Mouse (Mus musculus): ENCODE measurements around the gene Klc3. TPM values are rescaled to one million over a fixed set of nuclear protein-coding genes. Genes with fewer than 3 reads are reported as not detected.

The Klc3 gene
- 2.3 and 3.9 TPM in 2 replicates for polyA plus RNA-seq (2012; rRNA removed)

DNA sequence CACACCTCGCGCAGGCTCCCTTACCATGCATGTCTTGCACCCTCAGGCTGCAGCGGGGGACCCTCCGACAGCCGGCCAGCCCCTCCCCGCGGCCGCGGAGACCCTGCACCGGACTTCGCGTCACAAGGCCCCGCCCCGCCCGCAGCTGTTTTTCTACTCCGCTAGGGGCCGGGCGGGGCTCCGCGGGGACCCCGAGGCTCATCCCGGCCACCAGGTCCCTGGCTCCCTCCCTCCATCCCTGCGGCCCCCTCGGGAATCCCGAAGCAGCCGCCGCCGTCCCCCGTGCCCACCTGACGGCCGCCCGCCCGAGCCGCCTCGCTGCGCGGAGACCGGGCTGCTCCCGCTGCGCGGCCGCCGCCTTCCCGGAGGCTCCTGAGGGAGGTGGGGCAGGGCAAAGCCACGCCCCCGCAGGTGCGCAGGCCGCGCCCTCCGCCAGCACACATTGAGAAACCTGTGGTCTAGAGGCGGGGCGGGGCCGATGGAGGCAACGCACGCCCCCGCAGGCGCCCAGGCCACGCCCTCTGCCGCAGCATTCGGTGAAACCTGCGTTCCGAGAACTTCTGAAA lies at the start of gene Klc3:
Klc3 (minus strand) TSS at position 374 of the 566 bp plus-strand sequence.
- Histone ChIP-seq H3K36me3 (ENCODE audit: control insufficient read depth, insufficient read depth, low read length) (no peaks in the 10 kb centered on the region), H3K27ac (ENCODE audit: insufficient read depth, low read length) (no peak within 1 kb of the TSS), H3K4me1 (ENCODE audit: control insufficient read depth, insufficient read depth, insufficient read length) (peaks cover 16% of the 10 kb centered on the region), H3K27me3 (ENCODE audit: control insufficient read depth, insufficient read depth, low read length) (peaks cover 8% of the 10 kb centered on the region), H3K4me3 (ENCODE audit: extremely low read depth, insufficient read depth, insufficient read length) (peak within 1 kb of the TSS; percentile 53; the same call in 1 of the 2 replicates)
- TF ChIP-seq POLR2A (IDR thresholded peaks at IDR 0.05; ENCODE audit: low read depth, low read length) (no peak), CTCF (IDR thresholded peaks at IDR 0.05; ENCODE audit: extremely low read depth, insufficient read depth, insufficient read length, insufficient replicate concordance) (no peak)
- peak; percentile 47 to 81 for DNase-seq (ENCODE audit: low read depth in 1 of 2, low spot score in 2 of 2)
- WGBS: 1% methylated on average over 62 of the region's 62 CpGs

DNA sequence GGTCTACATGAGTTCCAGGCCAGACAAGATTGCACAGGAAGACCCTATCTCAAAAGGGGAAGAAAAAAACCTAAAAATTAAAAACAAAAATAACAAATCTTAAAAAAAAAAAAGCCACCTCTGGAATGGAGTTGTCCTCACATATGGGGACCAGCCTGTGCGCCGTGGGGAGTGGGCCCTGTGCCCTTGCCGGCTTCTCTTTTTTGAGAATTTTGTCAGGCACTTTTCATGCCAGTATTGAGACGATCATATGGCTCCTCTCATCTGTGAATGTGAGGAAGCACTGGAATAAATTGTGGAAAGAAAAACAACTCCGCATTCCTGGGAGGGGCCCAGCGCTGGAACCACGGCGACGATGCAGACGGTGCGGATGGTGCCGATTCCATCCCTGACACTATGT lies 45.3 kb upstream of the Klc3 start:
- no peak for DNase-seq (ENCODE audit: low read depth in 1 of 2, low spot score in 2 of 2)
- no peak for TF ChIP-seq CTCF (IDR thresholded peaks at IDR 0.05; ENCODE audit: extremely low read depth, insufficient read depth, insufficient read length, insufficient replicate concordance)
- no peak for TF ChIP-seq POLR2A (IDR thresholded peaks at IDR 0.05; ENCODE audit: low read depth, low read length)
- Histone ChIP-seq H3K4me3 (ENCODE audit: extremely low read depth, insufficient read depth, insufficient read length) (no peak overlapping the region), H3K27ac (ENCODE audit: insufficient read depth, low read length) (no peak overlapping the region), H3K36me3 (ENCODE audit: control insufficient read depth, insufficient read depth, low read length) (peaks cover 22% of the 10 kb centered on the region), H3K27me3 (ENCODE audit: control insufficient read depth, insufficient read depth, low read length) (no peaks in the 10 kb centered on the region), H3K4me1 (ENCODE audit: control insufficient read depth, insufficient read depth, insufficient read length) (no peaks in the 10 kb centered on the region)
- 95% methylated on average over 12 of the region's 12 CpGs for WGBS

DNA sequence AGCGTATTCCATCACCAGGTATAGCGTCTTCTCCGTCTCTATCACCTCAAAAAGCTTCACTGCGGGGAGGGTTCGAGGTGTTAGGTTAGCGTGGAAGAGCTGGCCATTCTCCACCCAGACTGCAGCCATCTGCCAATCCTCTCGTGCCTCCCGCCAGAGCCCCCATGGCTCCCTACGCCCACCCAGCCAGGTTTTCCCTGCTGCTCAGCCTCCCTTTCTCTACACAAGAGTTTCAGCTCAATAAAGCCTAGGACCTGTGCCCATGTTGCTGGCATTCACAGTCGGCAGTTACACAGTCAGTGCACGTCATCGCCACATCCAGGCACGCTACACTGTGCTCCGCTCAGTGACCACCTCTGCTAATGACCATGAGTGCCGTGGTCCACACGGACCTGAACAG lies 43.8 kb upstream of the Klc3 start:
- H3K4me3 ChIP-seq (ENCODE audit: extremely low read depth, insufficient read depth, insufficient read length): no peak overlapping the region
- peaks cover 26% of the 10 kb centered on the region for H3K36me3 ChIP-seq (ENCODE audit: control insufficient read depth, insufficient read depth, low read length)
- no peak for DNase-seq (ENCODE audit: low read depth in 1 of 2, low spot score in 2 of 2)
- TF ChIP-seq POLR2A (IDR thresholded peaks at IDR 0.05; ENCODE audit: low read depth, low read length) (no peak), CTCF (IDR thresholded peaks at IDR 0.05; ENCODE audit: extremely low read depth, insufficient read depth, insufficient read length, insufficient replicate concordance) (no peak)
- WGBS: 94% methylated on average over 16 of the region's 16 CpGs
- no peaks in the 10 kb centered on the region for H3K4me1 ChIP-seq (ENCODE audit: control insufficient read depth, insufficient read depth, insufficient read length)
- H3K27ac ChIP-seq (ENCODE audit: insufficient read depth, low read length): no peak overlapping the region
- H3K27me3 ChIP-seq (ENCODE audit: control insufficient read depth, insufficient read depth, low read length): no peaks in the 10 kb centered on the region

DNA sequence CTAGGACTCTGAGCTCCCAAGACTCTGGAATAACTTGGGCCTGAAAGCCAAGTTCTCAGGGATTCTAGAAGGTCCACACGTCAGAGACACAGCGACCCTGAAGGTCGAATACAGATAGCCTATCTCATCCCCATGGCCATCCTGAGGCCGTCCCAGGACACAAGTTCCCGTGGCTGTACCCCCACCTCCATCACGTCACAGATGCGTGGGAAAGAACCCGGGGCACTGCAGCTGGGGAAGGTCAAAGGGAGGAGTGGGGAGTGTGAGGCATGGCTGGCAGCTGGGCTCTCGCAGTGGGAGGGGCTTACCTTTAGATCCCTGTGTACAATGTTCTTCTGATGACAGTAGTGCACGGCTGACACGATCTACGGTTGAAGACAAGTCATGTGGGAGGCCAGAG lies 40.9 kb upstream of the Klc3 start:
- H3K4me1 ChIP-seq (ENCODE audit: control insufficient read depth, insufficient read depth, insufficient read length): no peaks in the 10 kb centered on the region
- no peak overlapping the region for H3K27ac ChIP-seq (ENCODE audit: insufficient read depth, low read length)
- H3K4me3 ChIP-seq (ENCODE audit: extremely low read depth, insufficient read depth, insufficient read length): no peak overlapping the region
- H3K27me3 ChIP-seq (ENCODE audit: control insufficient read depth, insufficient read depth, low read length): no peaks in the 10 kb centered on the region
- DNase-seq (ENCODE audit: low read depth in 1 of 2, low spot score in 2 of 2): no peak
- WGBS: 83% methylated on average over 12 of the region's 12 CpGs
- TF ChIP-seq CTCF (IDR thresholded peaks at IDR 0.05; ENCODE audit: extremely low read depth, insufficient read depth, insufficient read length, insufficient replicate concordance) (no peak), POLR2A (IDR thresholded peaks at IDR 0.05; ENCODE audit: low read depth, low read length) (no peak)
- H3K36me3 ChIP-seq (ENCODE audit: control insufficient read depth, insufficient read depth, low read length): peaks cover 36% of the 10 kb centered on the region

DNA sequence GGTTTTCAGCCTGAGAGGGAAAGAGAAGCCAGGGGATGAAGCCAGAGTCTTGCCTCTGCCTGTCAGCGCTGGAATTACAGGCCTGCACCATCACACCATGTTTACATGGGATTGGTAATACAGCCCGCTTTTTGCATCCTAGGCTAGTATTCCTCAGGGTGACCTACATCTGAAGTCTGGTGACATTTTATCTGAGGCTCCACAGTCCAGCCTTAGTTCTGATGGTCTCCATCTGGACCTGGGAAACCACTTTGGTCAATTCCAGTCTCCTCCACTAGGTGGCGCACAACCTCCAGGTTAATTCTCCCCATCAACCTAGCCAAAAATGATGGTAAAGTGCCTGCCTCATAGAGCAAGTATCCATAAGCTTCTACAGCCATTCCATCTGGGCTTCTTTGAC lies 39.4 kb upstream of the Klc3 start:
- no peak overlapping the region for H3K27ac ChIP-seq (ENCODE audit: insufficient read depth, low read length)
- peak in 1 of 2 experiments; percentile 69 for DNase-seq (ENCODE audit: low read depth in 1 of 2, low spot score in 2 of 2)
- 41% methylated on average over 3 of the region's 3 CpGs for WGBS
- peaks cover 30% of the 10 kb centered on the region for H3K36me3 ChIP-seq (ENCODE audit: control insufficient read depth, insufficient read depth, low read length)
- no peaks in the 10 kb centered on the region for H3K27me3 ChIP-seq (ENCODE audit: control insufficient read depth, insufficient read depth, low read length)
- no peak overlapping the region for H3K4me3 ChIP-seq (ENCODE audit: extremely low read depth, insufficient read depth, insufficient read length)
- H3K4me1 ChIP-seq (ENCODE audit: control insufficient read depth, insufficient read depth, insufficient read length): no peaks in the 10 kb centered on the region
- TF ChIP-seq POLR2A (IDR thresholded peaks at IDR 0.05; ENCODE audit: low read depth, low read length): no peak
- TF ChIP-seq CTCF (IDR thresholded peaks at IDR 0.05; ENCODE audit: extremely low read depth, insufficient read depth, insufficient read length, insufficient replicate concordance): peak; percentile 69; the same call in 1 of the 2 replicates

DNA sequence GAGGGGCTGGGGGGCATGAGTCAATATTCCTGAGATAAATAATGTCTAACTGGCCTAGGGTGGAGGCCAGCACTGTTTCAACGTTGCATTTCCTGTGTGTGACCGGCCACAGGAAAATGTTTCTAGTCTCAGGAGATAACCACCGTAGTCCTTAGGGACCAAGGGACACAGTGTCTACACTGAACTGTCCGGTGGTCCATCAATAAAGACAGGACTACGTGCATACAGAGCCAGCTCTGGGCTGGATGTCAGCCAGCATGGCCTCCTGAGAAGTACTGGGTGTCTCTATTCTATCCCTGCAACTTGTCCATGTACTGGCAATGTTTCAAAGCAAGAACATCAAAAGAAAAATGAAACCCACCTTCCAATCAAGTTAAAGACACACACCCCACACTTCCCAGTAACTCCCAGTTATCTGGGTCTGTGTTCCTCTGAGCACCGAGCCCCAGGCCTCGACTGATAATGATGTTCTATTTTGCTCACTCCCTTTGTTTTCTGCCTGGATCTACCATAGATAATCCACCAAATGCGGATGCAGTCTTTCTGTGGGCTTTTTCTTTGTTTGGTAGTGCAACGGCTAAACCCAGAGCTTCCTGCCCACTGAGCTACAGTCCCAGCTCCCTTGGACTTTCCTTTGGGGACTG lies 37.7 kb upstream of the Klc3 start:
- no peak for TF ChIP-seq CTCF (IDR thresholded peaks at IDR 0.05; ENCODE audit: extremely low read depth, insufficient read depth, insufficient read length, insufficient replicate concordance)
- TF ChIP-seq POLR2A (IDR thresholded peaks at IDR 0.05; ENCODE audit: low read depth, low read length): no peak
- no peaks in the 10 kb centered on the region for H3K27me3 ChIP-seq (ENCODE audit: control insufficient read depth, insufficient read depth, low read length)
- H3K36me3 ChIP-seq (ENCODE audit: control insufficient read depth, insufficient read depth, low read length): peaks cover 29% of the 10 kb centered on the region
- H3K27ac ChIP-seq (ENCODE audit: insufficient read depth, low read length): no peak overlapping the region
- 82% methylated on average over 9 of the region's 9 CpGs for WGBS
- H3K4me3 ChIP-seq (ENCODE audit: extremely low read depth, insufficient read depth, insufficient read length): no peak overlapping the region
- H3K4me1 ChIP-seq (ENCODE audit: control insufficient read depth, insufficient read depth, insufficient read length): no peaks in the 10 kb centered on the region
- no peak for DNase-seq (ENCODE audit: low read depth in 1 of 2, low spot score in 2 of 2)

DNA sequence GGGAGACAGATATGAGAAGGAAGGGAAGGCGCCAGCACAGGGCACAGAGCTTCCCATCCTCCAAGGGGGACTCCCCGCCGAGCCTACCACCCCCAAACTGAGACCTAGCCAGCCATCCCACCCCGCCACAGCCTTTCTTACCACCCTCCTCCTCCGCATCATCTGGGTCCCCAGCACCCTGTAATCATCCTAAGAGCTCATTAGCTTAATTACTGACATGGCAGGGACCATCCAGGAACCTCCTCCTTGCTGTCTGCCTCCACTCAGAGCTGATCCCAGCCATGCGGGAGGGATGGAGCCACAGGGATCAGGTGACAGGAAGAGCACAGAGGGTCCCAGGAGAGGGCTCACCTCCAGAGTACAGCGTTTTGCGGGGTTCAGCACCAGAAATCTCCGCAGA lies 33.1 kb upstream of the Klc3 start:
- Histone ChIP-seq H3K4me3 (ENCODE audit: extremely low read depth, insufficient read depth, insufficient read length) (no peak overlapping the region), H3K27me3 (ENCODE audit: control insufficient read depth, insufficient read depth, low read length) (no peaks in the 10 kb centered on the region), H3K4me1 (ENCODE audit: control insufficient read depth, insufficient read depth, insufficient read length) (no peaks in the 10 kb centered on the region), H3K36me3 (ENCODE audit: control insufficient read depth, insufficient read depth, low read length) (peaks cover 40% of the 10 kb centered on the region), H3K27ac (ENCODE audit: insufficient read depth, low read length) (no peak overlapping the region)
- no peak for DNase-seq (ENCODE audit: low read depth in 1 of 2, low spot score in 2 of 2)
- TF ChIP-seq POLR2A (IDR thresholded peaks at IDR 0.05; ENCODE audit: low read depth, low read length): no peak
- no peak for TF ChIP-seq CTCF (IDR thresholded peaks at IDR 0.05; ENCODE audit: extremely low read depth, insufficient read depth, insufficient read length, insufficient replicate concordance)
- WGBS: 95% methylated on average over 9 of the region's 9 CpGs
